Mouse (Mus musculus) midbrain, postnatal 0 days (tissue): Measurements from ENCODE around the gene Krt88. TPM values are rescaled to one million over a fixed set of nuclear protein-coding genes. Genes with fewer than 3 reads are reported as not detected.

ENCODE experiments used
- ATAC-seq: fragments of 200-750 bp; cut with Nextera tagmentation; 2 replicates; pipeline ENCODE4 v1.8.0; 2017; ENCODE audit warnings: moderate number of reproducible peaks, mild to moderate bottlenecking, moderate TSS enrichment, moderate library complexity; ENCODE audit not compliant: low FRiP score
- DNase-seq: peaks from one replicate; pipeline ENCODE4 v3.0.0-alpha.2; 2015; ENCODE audit warnings: low spot score
- H3K27ac ChIP-seq: fragments of 300-500 bp; sonication (generic); 2 replicates; pipeline ENCODE4 v1.5.1; 2014; ENCODE audit warnings: low read depth, mild to moderate bottlenecking, low read length, mixed read lengths
- H3K27me3 ChIP-seq: fragments of 300-500 bp; sonication (generic); 2 replicates; pipeline ENCODE4 v1.6.1; 2014; ENCODE audit warnings: low read length, control low read depth, mixed read lengths; ENCODE audit not compliant: insufficient read depth
- H3K36me3 ChIP-seq: fragments of 300-500 bp; sonication (generic); 2 replicates; pipeline ENCODE4 v1.6.1; 2014; ENCODE audit warnings: low read length, control low read depth, mixed read lengths; ENCODE audit not compliant: insufficient read depth
- H3K4me1 ChIP-seq: fragments of 300-500 bp; sonication (generic); 2 replicates; pipeline ENCODE4 v1.6.1; 2014; ENCODE audit warnings: mild to moderate bottlenecking, control low read depth, antibody characterized with exemption, low read length, mixed read lengths; ENCODE audit not compliant: insufficient read depth
- H3K4me2 ChIP-seq: fragments of 300-500 bp; sonication (generic); 2 replicates; pipeline ENCODE4 v1.6.1; 2014; ENCODE audit warnings: low read depth, mild to moderate bottlenecking, low read length, mixed read lengths; ENCODE audit not compliant: poor library complexity, severe bottlenecking
- H3K4me3 ChIP-seq: fragments of 300-500 bp; sonication (generic); 2 replicates; pipeline ENCODE4 v1.5.1; 2014; ENCODE audit warnings: low read depth, mild to moderate bottlenecking, low read length, moderate library complexity
- H3K9ac ChIP-seq: fragments of 300-500 bp; sonication (generic); replicated peaks from 2 replicates; pipeline ENCODE4 v1.6.1; 2014; ENCODE audit warnings: mild to moderate bottlenecking, low read length, moderate library complexity, mixed read lengths; ENCODE audit not compliant: poor library complexity, severe bottlenecking
- H3K9me3 ChIP-seq: fragments of 300-500 bp; sonication (generic); 2 replicates; pipeline ENCODE4 v1.6.1; 2016; ENCODE audit warnings: low read length, control low read depth
- CTCF ChIP-seq: IDR thresholded peaks from 2 replicates; pipeline ENCODE4 v1.5.1; 2016; ENCODE audit warnings: antibody characterized with exemption, mild to moderate bottlenecking
- WGBS: fragments of 180-500 bp; shearing (Covaris S2); extraction: QIAGEN DNeasy Blood & Tissue Kit; methylation state at CpG from one replicate; pipeline ENCODE4 v1.1.7; 2014; 5-methylcytosine and 5-hydroxymethylcytosine counted together
- polyA plus RNA-seq: library from polyadenylated mRNA; unstranded; fragments of >200 nt; fragmentation: Nextera tagmentation; extraction: Ambion mirVana; gene quantifications from 2 replicates; pipeline ENCODE4 v1.2.1, GENCODE M21; 2015
- total RNA-seq: library from RNA; depleted of rRNA; stranded (reverse); fragments of >200 nt; gene quantifications from 2 replicates; pipeline ENCODE4 v1.2.3, GENCODE M21; 2014; rRNA removed

Gene Krt88
- total and polyA plus RNA-seq, 2 experiments from 2014 or later, result not detected

- Histone ChIP-seq H3K9ac (no peak overlapping the region), H3K36me3 (no peaks in the 10 kb centered on the region), H3K27ac (no peak overlapping the region), H3K4me1 (no peaks in the 10 kb centered on the region), H3K4me3 (no peak overlapping the region), H3K4me2 (no peak overlapping the region), H3K27me3 (no peaks in the 10 kb centered on the region), H3K9me3 (no peaks in the 10 kb centered on the region)
- TF ChIP-seq CTCF, result no peak
- ATAC-seq, result no peak
- DNase-seq, result no peak
- WGBS, result 86% methylated on average over 6 of the region's 6 CpGs
Observed at GRCm38 (mm10) chr15:101493713-101494112, 46.2 kb downstream of the Krt88 start.

GRCm38 (mm10) chr15:101494203-101494602 is 46.7 kb downstream of the Krt88 start:
- Histone ChIP-seq H3K9ac (no peak overlapping the region), H3K36me3 (no peaks in the 10 kb centered on the region), H3K4me2 (no peak overlapping the region), H3K9me3 (no peaks in the 10 kb centered on the region), H3K27me3 (no peaks in the 10 kb centered on the region), H3K27ac (no peak overlapping the region), H3K4me1 (no peaks in the 10 kb centered on the region), H3K4me3 (no peak overlapping the region)
- no peak for TF ChIP-seq CTCF
- WGBS, result 50% methylated on average over 1 of the region's 1 CpGs
- ATAC-seq (no peak), DNase-seq (no peak)

- H3K9me3 ChIP-seq, result no peaks in the 10 kb centered on the region
- no peak for TF ChIP-seq CTCF
- no peak overlapping the region for H3K27ac ChIP-seq
- no peak overlapping the region for H3K4me3 ChIP-seq
- ATAC-seq (no peak), DNase-seq (no peak)
- no peak overlapping the region for H3K4me2 ChIP-seq
- no peaks in the 10 kb centered on the region for H3K4me1 ChIP-seq
- H3K27me3 ChIP-seq, result no peaks in the 10 kb centered on the region
- 87% methylated on average over 8 of the region's 8 CpGs for WGBS
- H3K9ac ChIP-seq, result no peak overlapping the region
- no peaks in the 10 kb centered on the region for H3K36me3 ChIP-seq
Observed at GRCm38 (mm10) chr15:101495266-101495665, 47.7 kb downstream of the Krt88 start.

GRCm38 (mm10) chr15:101497181-101497580 is 49.6 kb downstream of the Krt88 start:
- DNase-seq (no peak), ATAC-seq (no peak)
- no peaks in the 10 kb centered on the region for H3K9me3 ChIP-seq
- H3K4me1 ChIP-seq, result no peaks in the 10 kb centered on the region
- H3K9ac ChIP-seq, result no peak overlapping the region
- no peak overlapping the region for H3K27ac ChIP-seq
- H3K36me3 ChIP-seq, result no peaks in the 10 kb centered on the region
- H3K4me3 ChIP-seq, result no peak overlapping the region
- WGBS, result 80% methylated on average over 2 of the region's 2 CpGs
- H3K4me2 ChIP-seq, result no peak overlapping the region
- peak; percentile 53 for TF ChIP-seq CTCF
- no peaks in the 10 kb centered on the region for H3K27me3 ChIP-seq

Other genes starting within 250 kb of the Krt88 start
- 6.3 and 7.7 TPM in 2 replicates for gene Grasp, start 223.6 kb upstream of the Krt88 start, total RNA-seq
- gene Grasp, start 223.6 kb upstream of the Krt88 start, polyA plus RNA-seq, result 1.8 and 1.9 TPM in 2 replicates
- 6.9 and 7.7 TPM in 2 replicates for gene Nr4a1, start 193.5 kb upstream of the Krt88 start, total RNA-seq
- 6.9 and 7.0 TPM in 2 replicates for gene Nr4a1, start 193.5 kb upstream of the Krt88 start, polyA plus RNA-seq
- gene Atg101, start 163.5 kb upstream of the Krt88 start, total RNA-seq, result 33.5 and 61.1 TPM in 2 replicates
- 74.2 and 75.6 TPM in 2 replicates for gene Atg101, start 163.5 kb upstream of the Krt88 start, polyA plus RNA-seq
- not detected in 2 replicates for gene 6030408B16Rik, start 154.5 kb upstream of the Krt88 start, total RNA-seq
- 0.22 and 0.33 TPM in 2 replicates for gene 6030408B16Rik, start 154.5 kb upstream of the Krt88 start, polyA plus RNA-seq
- gene Krt80, start 77.6 kb upstream of the Krt88 start, total RNA-seq, result 0.09 and 1.0 TPM in 2 replicates
- gene Krt80, start 77.6 kb upstream of the Krt88 start, polyA plus RNA-seq, result 0.16 and 0.33 TPM in 2 replicates
- 0.49 and 0.52 TPM in 2 replicates for gene Krt7, start 36.7 kb upstream of the Krt88 start, total RNA-seq
- 0.20 and 0.82 TPM in 2 replicates for gene Krt7, start 36.7 kb upstream of the Krt88 start, polyA plus RNA-seq
- 0.76 and 1.2 TPM in 2 replicates for gene Krt87, start 8.9 kb upstream of the Krt88 start, total RNA-seq
- 0.76 and 0.84 TPM in 2 replicates for gene Krt87, start 8.9 kb upstream of the Krt88 start, polyA plus RNA-seq
- 0.28 and 0.49 TPM in 2 replicates for gene Krt81, start 16.0 kb downstream of the Krt88 start, total RNA-seq
- 0.17 TPM in 1 of 2 replicates, not detected in the other for gene Krt81, start 16.0 kb downstream of the Krt88 start, polyA plus RNA-seq
- 0.38 TPM in 1 of 2 replicates, not detected in the other for gene Krt86, start 25.7 kb downstream of the Krt88 start, total RNA-seq
- 0.15 and 0.17 TPM in 2 replicates for gene Krt86, start 25.7 kb downstream of the Krt88 start, polyA plus RNA-seq
- gene Krt83, start 43.8 kb downstream of the Krt88 start, total RNA-seq, result not detected in 2 replicates
- not detected in 2 replicates for gene Krt83, start 43.8 kb downstream of the Krt88 start, polyA plus RNA-seq
- gene Gm49425, start 69.5 kb downstream of the Krt88 start, total RNA-seq, result not detected in 2 replicates
- not detected in 2 replicates for gene Gm49425, start 69.5 kb downstream of the Krt88 start, polyA plus RNA-seq
- gene Krt84, start 85.1 kb downstream of the Krt88 start, total RNA-seq, result not detected in 2 replicates
- gene Krt84, start 85.1 kb downstream of the Krt88 start, polyA plus RNA-seq, result not detected in 2 replicates
- gene Krt82, start 102.9 kb downstream of the Krt88 start, total RNA-seq, result not detected in 2 replicates
- not detected in 2 replicates for gene Krt82, start 102.9 kb downstream of the Krt88 start, polyA plus RNA-seq
- 0.09 TPM in 1 of 2 replicates, not detected in the other for gene Krt90, start 115.2 kb downstream of the Krt88 start, total RNA-seq
- gene Krt90, start 115.2 kb downstream of the Krt88 start, polyA plus RNA-seq, result 0.41 and 0.50 TPM in 2 replicates
- 0.05 TPM in 1 of 2 replicates, not detected in the other for gene Krt75, start 126.2 kb downstream of the Krt88 start, total RNA-seq
- gene Krt75, start 126.2 kb downstream of the Krt88 start, polyA plus RNA-seq, result 0.12 TPM in 2 replicates
- not detected in 2 replicates for gene Gm5414, start 180.4 kb downstream of the Krt88 start, total RNA-seq
- gene Gm5414, start 180.4 kb downstream of the Krt88 start, polyA plus RNA-seq, result not detected in 2 replicates
- gene Gm5478, start 199.6 kb downstream of the Krt88 start, total RNA-seq, result not detected in 2 replicates
- not detected in 2 replicates for gene Gm5478, start 199.6 kb downstream of the Krt88 start, polyA plus RNA-seq
- not detected in 2 replicates for gene Krt6b, start 232.5 kb downstream of the Krt88 start, total RNA-seq
- 0.07 TPM in 1 of 2 replicates, not detected in the other for gene Krt6b, start 232.5 kb downstream of the Krt88 start, polyA plus RNA-seq
- gene Krt6a, start 246.6 kb downstream of the Krt88 start, total RNA-seq, result not detected in 2 replicates
- gene Krt6a, start 246.6 kb downstream of the Krt88 start, polyA plus RNA-seq, result not detected in 2 replicates